Mouse (Mus musculus) forebrain, embryonic 11.5 days (tissue): ENCODE measurements around the gene Kxd1. TPM values are rescaled to one million over a fixed set of nuclear protein-coding genes. Genes with fewer than 3 reads are reported as not detected.
A peak's percentile ranks its signal among the peaks of the same experiment; 100 is the strongest.

Experiments
- ATAC-seq: fragments of 200-750 bp; cut with Nextera tagmentation; replicated peaks from 2 replicates; pipeline ENCODE4 v1.8.0; 2017; ENCODE audit warnings: moderate TSS enrichment; ENCODE audit not compliant: low FRiP score
- DNase-seq: peaks from one replicate; pipeline ENCODE4 v3.0.0-alpha.2; 2017; ENCODE audit warnings: low spot score
- H3K27ac ChIP-seq: fragments of 300-500 bp; sonication (generic); 2 replicates; pipeline ENCODE4 v1.5.1; 2014; ENCODE audit warnings: low read depth, low read length
- H3K27me3 ChIP-seq: fragments of 300-500 bp; sonication (generic); 2 replicates; pipeline ENCODE4 v1.6.1; 2014; ENCODE audit warnings: mild to moderate bottlenecking, low read length, mixed read lengths; ENCODE audit not compliant: control insufficient read depth, insufficient read depth
- H3K36me3 ChIP-seq: fragments of 300-500 bp; sonication (generic); 2 replicates; pipeline ENCODE4 v1.6.1; 2014; ENCODE audit warnings: mild to moderate bottlenecking, low read length, moderate library complexity, mixed read lengths; ENCODE audit not compliant: control insufficient read depth, insufficient read depth
- H3K4me1 ChIP-seq: fragments of 300-500 bp; sonication (generic); replicated peaks from 2 replicates; pipeline ENCODE4 v1.6.1; 2014; ENCODE audit warnings: low read length, mixed read lengths; ENCODE audit not compliant: control insufficient read depth, insufficient read depth
- H3K4me2 ChIP-seq: fragments of 300-500 bp; sonication (generic); 2 replicates; pipeline ENCODE4 v1.6.1; 2014; ENCODE audit warnings: low read depth, mild to moderate bottlenecking, low read length, moderate library complexity, mixed read lengths; ENCODE audit not compliant: severe bottlenecking
- H3K4me3 ChIP-seq: fragments of 300-500 bp; sonication (generic); 2 replicates; pipeline ENCODE4 v1.5.1; 2014; ENCODE audit warnings: low read depth, low read length
- H3K9ac ChIP-seq: fragments of 300-500 bp; sonication (generic); 2 replicates; pipeline ENCODE4 v1.6.1; 2014; ENCODE audit warnings: low read length
- H3K9me3 ChIP-seq: fragments of 300-500 bp; sonication (generic); 2 replicates; pipeline ENCODE4 v1.6.1; 2016; ENCODE audit warnings: low read length, mixed read lengths; ENCODE audit not compliant: control insufficient read depth
- WGBS: fragments of 180-500 bp; shearing (Covaris S2); extraction: QIAGEN DNeasy Blood & Tissue Kit; methylation state at CpG from one replicate; pipeline ENCODE4 v1.1.7; 2014; 5-methylcytosine and 5-hydroxymethylcytosine counted together
- polyA plus RNA-seq: library from polyadenylated mRNA; unstranded; fragments of >200 nt; fragmentation: Nextera tagmentation; extraction: Ambion mirVana; gene quantifications from 2 replicates; pipeline ENCODE4 v1.2.1, GENCODE M21; 2014

Kxd1 gene
- polyA plus RNA-seq, 1 experiment from 2014 or later = 56.0 TPM

DNA sequence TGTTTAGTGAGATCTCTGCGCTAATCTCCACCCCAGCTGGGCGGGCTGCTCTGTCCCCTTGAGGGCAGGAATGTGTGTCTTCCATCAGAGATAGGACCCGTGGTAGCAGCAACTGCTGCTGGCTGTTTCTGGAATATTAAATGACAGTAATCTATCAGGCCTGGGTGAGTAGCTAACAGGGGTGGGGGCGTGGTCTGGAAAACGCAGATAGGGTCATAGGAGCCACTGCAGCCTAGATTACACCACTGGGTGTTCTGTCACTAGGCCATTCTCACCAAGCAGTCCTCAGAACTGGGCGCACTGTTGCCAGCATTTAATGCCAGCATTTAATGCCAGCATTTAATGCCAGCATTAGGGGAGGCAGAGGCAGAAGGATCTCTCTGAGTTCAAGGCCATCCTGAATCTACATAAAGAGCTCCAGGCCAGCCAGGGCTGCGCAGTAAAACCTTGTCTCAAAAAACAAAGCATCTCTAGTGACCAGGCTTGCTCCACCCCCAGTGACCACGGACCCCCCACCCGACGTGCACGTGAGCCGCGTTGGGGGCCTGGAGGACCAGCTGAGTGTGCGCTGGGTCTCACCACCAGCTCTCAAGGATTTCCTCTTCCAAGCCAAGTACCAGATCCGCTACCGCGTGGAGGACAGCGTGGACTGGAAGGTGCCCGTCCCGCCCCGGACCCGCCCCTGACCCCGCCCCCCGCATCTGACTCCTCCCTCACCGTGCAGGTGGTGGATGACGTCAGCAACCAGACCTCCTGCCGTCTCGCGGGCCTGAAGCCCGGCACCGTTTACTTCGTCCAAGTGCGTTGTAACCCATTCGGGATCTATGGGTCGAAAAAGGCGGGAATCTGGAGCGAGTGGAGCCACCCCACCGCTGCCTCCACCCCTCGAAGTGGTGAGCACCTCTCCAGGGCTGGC is 27.1 kb downstream of the Kxd1 start:
- peaks cover 7% of the 10 kb centered on the region for H3K4me1 ChIP-seq
- 6% methylated on average over 39 of the region's 39 CpGs for WGBS
- peak; percentile 74 for DNase-seq

DNA sequence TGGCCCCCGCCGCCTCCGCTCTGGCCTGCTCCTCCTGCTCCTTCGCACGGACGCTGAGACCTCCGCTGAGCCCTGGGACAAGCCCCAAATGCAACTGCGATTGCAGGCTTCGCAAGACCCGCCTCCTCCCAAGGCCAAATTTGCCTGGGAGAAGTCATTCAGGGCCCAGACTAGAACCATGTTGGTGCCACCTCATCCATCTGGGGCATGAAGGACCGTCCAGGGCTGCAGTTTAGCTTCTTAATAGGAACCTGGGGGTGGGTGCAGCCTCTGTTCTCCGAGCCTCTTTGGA is 32.0 kb downstream of the Kxd1 start:
- no peak overlapping the region for H3K9ac ChIP-seq
- no peaks in the 10 kb centered on the region for H3K36me3 ChIP-seq
- no peak overlapping the region for H3K4me2 ChIP-seq
- WGBS = 5% methylated on average over 12 of the region's 12 CpGs
- DNase-seq = no peak
- peaks cover 96% of the 10 kb centered on the region for H3K27me3 ChIP-seq
- no peak overlapping the region for H3K4me3 ChIP-seq
- H3K9me3 ChIP-seq = no peaks in the 10 kb centered on the region
- no peak for ATAC-seq
- no peak overlapping the region for H3K27ac ChIP-seq
- H3K4me1 ChIP-seq = peaks cover 10% of the 10 kb centered on the region

More for the DNA sequence above, 27.1 kb downstream of the Kxd1 start:
- H3K27ac ChIP-seq = no peak overlapping the region
- no peak for ATAC-seq
- no peak overlapping the region for H3K4me3 ChIP-seq
- H3K36me3 ChIP-seq = no peaks in the 10 kb centered on the region
- no peaks in the 10 kb centered on the region for H3K9me3 ChIP-seq
- peak overlapping the region; percentile 26 for H3K4me2 ChIP-seq
- H3K27me3 ChIP-seq = peaks cover 76% of the 10 kb centered on the region
- no peak overlapping the region for H3K9ac ChIP-seq

DNA sequence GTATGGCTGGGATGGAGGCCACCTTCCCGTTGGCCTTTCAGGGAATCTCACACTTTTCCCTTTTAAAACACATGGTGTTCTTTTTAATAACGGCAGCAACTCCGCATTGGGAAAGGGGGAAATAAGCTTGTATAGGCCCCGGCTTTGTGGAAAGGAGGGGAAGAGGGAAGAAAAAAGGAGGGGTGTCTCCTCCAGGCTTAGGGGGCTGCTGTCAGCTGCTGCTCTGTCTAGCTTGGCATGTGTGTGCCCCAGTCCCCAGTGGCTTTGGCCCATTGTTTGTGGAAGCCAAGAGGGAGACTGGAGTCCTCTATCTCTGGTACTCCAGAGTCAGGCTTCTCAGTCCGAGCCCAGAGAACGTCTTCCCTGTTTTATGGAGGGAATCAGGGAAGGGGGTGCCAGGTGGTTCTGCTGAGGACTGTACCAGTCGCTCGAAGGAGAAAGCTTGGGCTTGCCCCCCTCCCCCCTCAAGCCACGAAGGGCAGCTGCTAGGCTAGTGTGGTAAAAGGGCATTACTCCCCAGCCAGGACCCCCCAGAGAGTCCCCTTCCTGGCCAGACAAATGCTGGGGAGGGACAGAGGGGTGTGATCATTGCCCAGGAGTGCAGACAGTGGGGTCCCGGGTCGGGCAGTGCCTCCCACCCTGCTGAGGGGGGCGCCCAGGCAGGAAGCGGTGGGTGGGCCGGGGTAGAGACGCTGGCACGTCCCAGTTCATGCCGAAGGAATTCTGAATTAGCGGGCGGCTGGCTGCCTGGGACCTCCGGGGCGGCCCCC is 32.6 kb downstream of the Kxd1 start:
- H3K9me3 ChIP-seq = no peaks in the 10 kb centered on the region
- no peak overlapping the region; the same call in 1 of the 2 replicates for H3K4me3 ChIP-seq
- no peak overlapping the region for H3K9ac ChIP-seq
- H3K27me3 ChIP-seq = peaks cover 96% of the 10 kb centered on the region
- no peak overlapping the region for H3K27ac ChIP-seq
- DNase-seq (peak; percentile 65), ATAC-seq (no peak)
- no peak overlapping the region for H3K4me2 ChIP-seq
- H3K36me3 ChIP-seq = no peaks in the 10 kb centered on the region
- peaks cover 10% of the 10 kb centered on the region for H3K4me1 ChIP-seq
- WGBS = 2% methylated on average over 21 of the region's 21 CpGs

DNA sequence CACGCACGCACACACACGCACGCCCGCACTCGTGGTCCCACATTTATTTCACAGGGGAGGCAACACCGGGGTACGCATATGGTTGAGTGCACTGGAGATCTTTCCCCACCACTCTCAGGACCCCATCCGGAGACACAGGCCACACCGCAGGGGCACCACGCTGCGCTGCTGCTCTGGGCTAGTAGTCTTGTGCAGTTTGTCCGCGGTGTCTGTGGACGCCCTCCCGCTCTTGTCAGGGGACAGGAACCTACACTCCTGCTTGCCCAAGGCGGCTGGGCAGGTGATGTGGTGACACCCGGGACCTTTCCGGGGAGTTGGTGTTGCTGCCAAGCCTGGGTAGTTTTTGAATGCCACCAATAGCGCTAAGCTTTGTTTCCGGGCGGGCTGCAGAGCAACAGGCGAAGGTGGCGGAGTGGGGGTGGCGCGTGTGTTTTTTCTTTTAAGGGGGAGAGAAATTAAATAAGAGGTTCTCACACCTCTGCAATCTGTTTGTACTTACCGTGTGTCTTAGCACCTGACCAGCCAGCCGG is 33.3 kb downstream of the Kxd1 start:
- Histone ChIP-seq H3K4me2 (no peak overlapping the region), H3K9ac (no peak overlapping the region), H3K27me3 (peaks cover 96% of the 10 kb centered on the region), H3K9me3 (no peaks in the 10 kb centered on the region), H3K4me1 (peaks cover 13% of the 10 kb centered on the region), H3K36me3 (no peaks in the 10 kb centered on the region), H3K4me3 (no peak overlapping the region; the same call in 1 of the 2 replicates), H3K27ac (no peak overlapping the region)
- WGBS = 2% methylated on average over 28 of the region's 28 CpGs
- no peak for DNase-seq
- no peak for ATAC-seq

DNA sequence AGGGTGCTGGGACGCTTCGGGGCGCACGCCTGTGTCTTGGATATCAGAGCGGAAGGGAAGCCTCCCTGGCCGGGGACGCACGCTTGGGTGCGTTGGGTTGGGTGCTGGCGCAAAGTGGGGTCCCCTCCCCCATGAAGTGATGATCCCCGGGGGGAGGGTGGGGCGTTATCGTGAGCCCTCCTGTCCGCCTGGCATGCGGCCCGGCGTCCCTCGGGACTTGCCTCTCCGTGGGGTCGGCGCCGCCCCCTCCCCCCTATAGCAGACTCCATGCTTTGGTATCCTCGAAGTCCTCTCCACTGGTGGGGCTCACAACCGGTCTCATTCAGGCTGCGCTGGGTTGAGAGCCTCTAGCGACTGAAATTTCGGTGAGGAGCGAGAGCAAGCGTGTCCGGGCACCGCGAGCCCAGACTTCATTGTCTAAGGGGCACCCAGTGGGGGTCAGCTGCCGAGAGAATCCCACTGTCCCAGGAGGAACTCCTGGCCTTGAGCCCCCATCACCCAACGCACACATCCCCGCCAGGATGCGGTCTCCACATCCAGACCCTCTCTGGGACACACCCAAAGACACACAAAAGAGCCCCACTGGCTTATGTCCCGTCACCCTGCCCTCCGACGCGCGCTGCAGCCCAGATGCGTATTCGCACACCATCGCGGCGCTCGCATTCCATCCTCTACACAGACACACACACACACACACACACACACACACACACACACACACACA is 33.9 kb downstream of the Kxd1 start:
- Histone ChIP-seq H3K4me2 (peak overlapping the region; percentile 42), H3K4me3 (peak overlapping the region; percentile 29; the same call in 1 of the 2 replicates), H3K27me3 (peaks cover 98% of the 10 kb centered on the region), H3K27ac (no peak overlapping the region), H3K9ac (no peak overlapping the region), H3K4me1 (peaks cover 17% of the 10 kb centered on the region), H3K9me3 (no peaks in the 10 kb centered on the region), H3K36me3 (no peaks in the 10 kb centered on the region)
- DNase-seq = no peak
- no peak for ATAC-seq
- WGBS = 2% methylated on average over 47 of the region's 47 CpGs

DNA sequence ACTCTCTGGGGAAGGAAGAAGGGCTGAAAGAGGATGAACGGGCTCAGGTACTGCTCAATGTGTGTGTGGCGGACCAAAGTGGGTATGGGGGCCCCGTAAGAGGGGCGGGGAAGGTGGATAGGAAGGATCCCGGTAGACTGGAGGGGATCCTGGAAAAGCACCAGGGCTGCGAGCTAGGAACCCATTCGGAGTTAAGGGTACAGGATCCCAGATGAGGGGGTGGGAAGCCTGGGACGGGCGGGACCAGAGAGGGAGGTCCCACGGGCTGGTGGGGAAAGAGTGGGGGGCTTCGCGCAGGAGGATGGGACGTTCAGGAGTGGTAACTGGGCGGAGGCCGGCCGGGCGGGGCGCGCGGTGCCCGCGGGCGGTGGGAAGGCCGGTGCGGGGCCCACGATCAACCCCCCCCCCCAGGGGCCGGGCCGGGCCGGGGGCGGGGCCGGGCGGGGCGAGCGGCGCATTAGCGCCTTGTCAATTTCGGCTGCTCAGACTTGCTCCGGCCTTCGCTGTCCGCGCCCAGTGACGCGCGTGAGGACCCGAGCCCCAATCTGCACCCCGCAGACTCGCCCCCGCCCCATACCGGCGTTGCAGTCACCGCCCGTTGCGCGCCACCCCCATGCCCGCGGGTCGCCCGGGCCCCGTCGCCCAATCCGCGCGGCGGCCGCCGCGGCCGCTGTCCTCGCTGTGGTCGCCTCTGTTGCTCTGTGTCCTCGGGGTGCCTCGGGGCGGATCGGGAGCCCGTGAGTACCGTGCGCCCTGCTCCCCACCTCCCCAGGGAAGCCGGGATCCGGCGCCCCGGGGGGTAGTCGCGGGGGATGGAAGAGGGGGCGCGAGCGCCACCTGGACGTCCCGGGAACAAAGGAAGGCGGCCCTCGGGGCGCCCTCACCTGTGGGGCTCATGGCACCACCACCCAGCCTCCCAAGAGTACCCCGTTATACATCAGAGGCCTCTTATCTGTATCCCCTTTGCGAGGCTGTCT is 34.8 kb downstream of the Kxd1 start, which contains the start of gene Crlf1:
TSS of gene Crlf1 (plus strand) at position 495 of the 977 bp plus-strand sequence.
- peak within 1 kb of the TSS; percentile 29 for H3K4me3 ChIP-seq
- no peak within 1 kb of the TSS for H3K9ac ChIP-seq
- peak within 1 kb of the TSS; percentile 42 for H3K4me2 ChIP-seq
- H3K27me3 ChIP-seq = peaks cover 98% of the 10 kb centered on the region
- no peak for DNase-seq
- WGBS = under 1% methylated on average over 62 of the region's 93 CpGs
- peaks cover 24% of the 10 kb centered on the region for H3K4me1 ChIP-seq
- H3K9me3 ChIP-seq = no peaks in the 10 kb centered on the region
- no peaks in the 10 kb centered on the region for H3K36me3 ChIP-seq
- ATAC-seq = no peak
- H3K27ac ChIP-seq = no peak within 1 kb of the TSS

DNA sequence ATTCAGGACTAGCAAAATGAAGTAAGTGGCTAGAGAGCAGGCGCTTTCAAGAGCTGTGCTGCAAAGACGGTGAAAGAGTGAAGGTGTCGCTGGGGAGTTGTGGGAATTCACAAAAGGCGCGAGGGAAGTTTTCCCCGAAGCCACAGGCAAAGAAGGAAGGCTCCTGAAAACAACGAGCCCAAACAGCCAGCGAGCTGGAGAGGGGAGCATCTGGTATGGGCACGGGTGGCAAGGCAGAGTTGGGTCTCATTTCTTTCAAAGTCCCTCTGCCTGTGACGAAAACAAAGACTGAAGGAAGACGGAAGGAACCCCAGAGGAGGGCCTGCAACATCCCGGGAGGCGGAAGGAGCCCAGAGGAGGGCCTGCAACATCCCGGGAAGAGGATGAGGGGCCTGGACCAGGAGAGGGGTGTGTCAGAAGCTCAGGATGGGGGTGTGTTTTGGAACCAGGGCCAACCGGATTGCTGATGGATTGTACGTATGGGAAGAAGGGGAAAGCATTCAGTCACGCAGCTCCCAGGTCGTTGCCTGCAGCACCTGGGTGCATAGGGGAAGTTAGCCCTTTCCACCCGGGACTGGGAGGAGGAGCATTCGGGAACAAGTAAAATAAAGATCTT is 36.8 kb downstream of the Kxd1 start:
- DNase-seq (no peak), ATAC-seq (no peak)
- Histone ChIP-seq H3K4me2 (no peak overlapping the region), H3K36me3 (no peaks in the 10 kb centered on the region), H3K9me3 (no peaks in the 10 kb centered on the region), H3K27ac (no peak overlapping the region), H3K27me3 (peaks cover 98% of the 10 kb centered on the region), H3K9ac (no peak overlapping the region), H3K4me3 (no peak overlapping the region), H3K4me1 (peaks cover 30% of the 10 kb centered on the region)
- under 1% methylated on average over 20 of the region's 20 CpGs for WGBS
